8 mouse cellular contexts compared by ENCODE assay signal in genomic region chr15:8169266-8169746, GRCm38 (mm10). TPM values are rescaled to one million over a fixed set of nuclear protein-coding genes. Genes with fewer than 3 reads are reported as not detected.
A peak's percentile ranks its signal among the peaks of the same experiment; 100 is the strongest.
DNase-seq lines count a peak whose midpoint lies in the region; ATAC-seq and TF ChIP-seq lines count a peak whose summit lies in the region.

No protein-coding gene starts in this region.

- peaks cover 18% of the 10 kb centered on the region for H3K36me3 ChIP-seq in limb, embryonic 14.5 days (ENCODE audit: control insufficient read depth, insufficient read depth, low read length)

- H3K4me1 ChIP-seq in embryonic fibroblast, embryonic 13.5 days (ENCODE audit: control insufficient read depth, insufficient read depth, low read length) = no peaks in the 10 kb centered on the region
- peaks cover 4% of the 10 kb centered on the region; the same call in 1 of the 2 replicates for H3K4me1 ChIP-seq in limb, embryonic 14.5 days (ENCODE audit: control insufficient read depth, insufficient read depth, low read length)
- H3K4me1 ChIP-seq in olfactory bulb, adult 2 months (ENCODE audit: control insufficient read depth, insufficient read depth, low read length) = peaks cover 3% of the 10 kb centered on the region; the same call in 1 of the 2 replicates

- peak; percentile 46 to 50 for DNase-seq in left cerebral cortex, adult 18-20 months (ENCODE audit: low spot score in 2 of 2)
- no peak for DNase-seq in left cerebral cortex, adult 8-10 months (ENCODE audit: low spot score in 2 of 2)
- peak; percentile 20 for DNase-seq in limb, embryonic 14.5 days (ENCODE audit: low spot score)
- no peak for DNase-seq in spleen, adult 18-20 months
- DNase-seq in kidney, adult 18-20 months = no peak

- peak overlapping the region; percentile 47 for H3K4me3 ChIP-seq in embryonic fibroblast, embryonic 13.5 days (ENCODE audit: insufficient read depth, low read length)
- peak overlapping the region; percentile 93 for H3K4me3 ChIP-seq in limb, embryonic 14.5 days (replicated peaks; ENCODE audit: low read length)
- H3K4me3 ChIP-seq in olfactory bulb, adult 2 months (ENCODE audit: insufficient read depth, low read depth, low read length) = peak overlapping the region; percentile 80

- no peak overlapping the region; the same call in 1 of the 2 replicates for H3K27ac ChIP-seq in embryonic fibroblast, embryonic 13.5 days (ENCODE audit: insufficient read depth, low read length)
- peak overlapping the region; percentile 71 for H3K27ac ChIP-seq in limb, embryonic 14.5 days (replicated peaks; ENCODE audit: low read depth, low read length)
- H3K27ac ChIP-seq in olfactory bulb, adult 2 months (ENCODE audit: insufficient read depth, low read depth, low read length) = peak overlapping the region; percentile 79

- peak overlapping the region; percentile 55 for H3K4me2 ChIP-seq in limb, embryonic 14.5 days (replicated peaks; ENCODE audit: low read depth, low read length, severe bottlenecking)

- peak; percentile 40 for ATAC-seq in activated CD4-positive, CD25-positive, alpha-beta regulatory T cell, adult 4 months
- ATAC-seq in limb, embryonic 14.5 days (ENCODE audit: low FRiP score, low read depth) = peak; percentile 64

- TF ChIP-seq POLR2A in embryonic fibroblast, embryonic 13.5 days (IDR thresholded peaks at IDR 0.05; ENCODE audit: low read depth, low read length) = no peak
- no peak for TF ChIP-seq POLR2A in limb, embryonic 14.5 days (IDR thresholded peaks at IDR 0.05; ENCODE audit: borderline replicate concordance, extremely low read depth, insufficient read depth, insufficient read length)
- no peak for TF ChIP-seq POLR2A in olfactory bulb, adult 2 months (IDR thresholded peaks at IDR 0.05; ENCODE audit: insufficient read depth, low read depth, low read length)

- no peaks in the 10 kb centered on the region for H3K27me3 ChIP-seq in limb, embryonic 14.5 days (ENCODE audit: control insufficient read depth, insufficient read depth, low read length)

- peak overlapping the region; percentile 96 for H3K9ac ChIP-seq in limb, embryonic 14.5 days (ENCODE audit: low read depth, low read length, severe bottlenecking)

- WGBS in limb, embryonic 14.5 days = under 1% methylated on average over 25 of the region's 25 CpGs
- WGBS in olfactory bulb, adult 2 months = 0% methylated on average over 25 of the region's 25 CpGs

- no peaks in the 10 kb centered on the region for H3K9me3 ChIP-seq in limb, embryonic 14.5 days (ENCODE audit: control insufficient read depth, low read length)

- TF ChIP-seq CTCF in embryonic fibroblast, embryonic 13.5 days (IDR thresholded peaks at IDR 0.05; ENCODE audit: borderline replicate concordance, insufficient read depth, low read length) = no peak
- no peak for TF ChIP-seq CTCF in olfactory bulb, adult 2 months (IDR thresholded peaks at IDR 0.05; ENCODE audit: insufficient read depth, low read depth, low read length)

RNA-seq across cellular contexts. Expression of gene Cplane1, which starts 0.4 kb away (rescaled TPM):
- total RNA-seq in left cerebral cortex, adult 18-20 months (2021) = 10 to 100 TPM; 26.3 to 30.5 TPM
- total RNA-seq in left cerebral cortex, adult 8-10 months (2022) = 10 to 100 TPM; 30.3 to 33.9 (median 31.4) TPM
- polyA plus RNA-seq in activated CD4-positive, CD25-positive, alpha-beta regulatory T cell, adult 4 months (2017; shearing (Covaris generic)) = 10 to 100 TPM in 1 of 2 experiments, 1 to 10 TPM in 1; 6.5 to 12.9 TPM
- polyA plus RNA-seq in embryonic fibroblast, embryonic 13.5 days (2011; ENCODE audit: insufficient read length, low read depth, missing spikeins) = 29.3 and 29.7 TPM in 2 replicates
- polyA plus RNA-seq in limb, embryonic 14.5 days (2012; rRNA removed) = 12.1 and 12.5 TPM in 2 replicates
- polyA plus RNA-seq in limb, embryonic 14.5 days (2014; fragmentation: Nextera tagmentation; extraction: Ambion mirVana) = 12.2 and 13.3 TPM in 2 replicates
- polyA plus RNA-seq in olfactory bulb, adult 2 months (2012; ENCODE audit: insufficient read depth, insufficient read length, low replicate concordance, missing spikeins) = not detected in 2 replicates

Comparison
In these comparisons a context has a peak if more than half of its experiments do, and no peak if none do; other contexts are left out.
1. DNase-seq: peak in left cerebral cortex, adult 18-20 months (2 of 2) and limb, embryonic 14.5 days (single experiment); none in left cerebral cortex, adult 8-10 months (0 of 2), spleen, adult 18-20 months (0 of 2) and kidney, adult 18-20 months (single experiment).
2. Peak in every context shown above with its lines, with median percentiles within 50 percentile points of each other: H3K4me3 ChIP-seq.